Mouse (Mus musculus) megakaryocyte progenitor cell, adult 5-6 weeks (primary cell): Measurements from ENCODE around the gene Myh9. TPM values are rescaled to one million over a fixed set of nuclear protein-coding genes. Genes with fewer than 3 reads are reported as not detected.

ENCODE experiments used
- ATAC-seq: replicated peaks from 2 replicates; pipeline ENCODE4 v1.8.0; 2016; ENCODE audit warnings: mild to moderate bottlenecking, moderate TSS enrichment, inconsistent platforms; ENCODE audit not compliant: poor library complexity
- total RNA-seq, 2 experiments: library from RNA; stranded (forward) in 1 of 2; stranded (reverse) in 1 of 2; fragments of 157-497, 149-512 nt in 1 of 2; fragments of 200-1000 nt in 1 of 2; gene quantifications; 2 replicates each; pipeline versions ENCODE4 v1.2.3 to v1.2.4; 2015 to 2017

Gene Myh9
- total RNA-seq, 2 experiments from 2014 or later = 191 to 238 TPM

DNA sequence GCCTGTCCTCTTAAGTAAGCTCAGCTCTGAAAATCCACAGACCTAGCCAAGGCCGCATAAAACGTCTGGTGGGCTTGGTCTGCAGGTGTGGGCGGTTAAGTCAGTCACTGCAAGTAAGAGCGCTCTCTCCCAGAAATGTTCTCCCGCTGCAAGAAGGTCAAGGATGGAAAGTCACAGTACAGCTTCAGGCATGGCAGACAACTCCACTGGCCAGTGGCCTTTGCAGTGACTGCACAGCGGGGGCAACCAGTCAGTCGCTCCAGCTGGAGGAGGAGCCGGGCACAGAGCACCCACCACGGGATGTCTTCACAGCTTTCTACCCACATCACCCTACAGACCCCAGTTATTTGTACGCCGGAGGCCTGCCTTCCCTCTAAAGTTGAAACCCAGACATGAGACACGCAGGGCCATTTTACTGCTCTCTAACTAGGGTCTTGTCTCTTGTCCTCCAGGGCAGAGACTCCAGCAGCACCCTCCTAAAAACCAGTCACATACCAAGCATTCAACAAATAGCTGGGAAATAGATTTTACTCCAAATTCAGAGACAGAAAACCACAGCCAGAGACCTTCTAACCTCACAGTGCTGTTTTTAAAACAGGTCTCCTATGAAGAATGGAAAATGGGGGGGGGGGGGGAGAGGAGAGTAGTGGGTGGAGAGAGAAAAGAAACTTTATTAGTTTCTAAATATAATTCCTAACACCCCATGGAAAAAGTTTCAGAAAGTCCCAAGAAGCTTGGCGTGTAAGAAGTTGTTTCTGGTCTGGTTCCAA lies 47.7 kb downstream of the Myh9 start:
- no peak for ATAC-seq

DNA sequence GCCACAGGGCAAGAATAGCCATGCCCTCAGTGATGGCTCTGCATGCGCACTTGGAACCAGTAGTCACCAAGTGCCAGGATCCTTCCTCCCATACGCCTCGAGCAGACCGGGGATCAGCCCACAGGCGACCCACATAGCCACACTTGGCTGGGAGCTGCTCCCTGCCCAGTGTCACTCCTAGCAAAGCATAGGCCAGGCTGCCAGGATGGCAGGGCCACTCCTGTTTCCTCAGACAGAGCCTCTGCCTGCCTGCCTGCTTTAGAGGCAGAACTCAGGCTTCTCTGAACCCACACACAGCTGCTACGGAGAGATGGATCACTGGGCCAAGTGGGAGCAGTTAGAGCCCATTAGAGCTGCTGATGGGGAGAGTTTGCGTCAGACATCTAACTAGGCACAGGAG lies 48.4 kb downstream of the Myh9 start:
- no peak for ATAC-seq

DNA sequence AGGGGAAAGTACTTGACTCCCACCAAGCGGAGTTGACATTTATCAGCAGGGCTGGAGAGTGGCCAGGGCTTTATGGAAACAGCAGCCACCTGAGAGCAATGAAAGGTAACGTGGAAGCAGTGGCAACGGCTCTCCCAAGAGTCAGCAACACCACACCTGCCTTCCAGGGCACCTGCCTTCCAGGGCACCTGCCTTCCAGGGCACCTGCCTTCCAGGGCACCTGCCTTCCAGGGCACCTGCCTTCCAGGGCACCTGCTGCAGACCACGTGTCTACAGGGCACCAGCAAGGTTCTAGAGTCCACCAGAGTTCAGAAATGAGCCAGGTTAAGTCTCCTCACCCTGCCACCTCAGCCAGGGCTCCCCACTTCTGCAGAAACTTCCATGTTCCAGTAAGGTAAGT lies 48.9 kb downstream of the Myh9 start:
- ATAC-seq = no peak

DNA sequence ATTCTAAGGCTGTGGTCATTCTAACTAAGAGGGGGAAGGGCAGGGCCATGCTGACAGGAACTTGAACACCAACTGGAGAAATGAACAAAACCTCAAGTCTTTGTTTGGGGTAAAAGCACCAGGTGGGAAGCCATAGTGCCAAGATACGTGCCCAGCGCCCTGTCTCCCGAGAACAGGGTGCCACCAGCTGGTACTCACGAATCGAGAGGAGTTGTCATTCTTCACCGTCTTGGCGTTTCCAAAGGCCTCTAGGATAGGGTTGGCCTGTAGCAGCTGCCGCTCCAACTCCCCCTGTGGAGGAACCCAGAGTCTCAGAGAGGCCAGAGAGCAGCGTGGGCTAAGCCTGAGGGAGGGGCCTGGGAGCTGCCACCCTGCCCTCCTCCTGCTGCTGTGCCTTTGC lies 49.9 kb downstream of the Myh9 start:
- ATAC-seq = no peak

DNA sequence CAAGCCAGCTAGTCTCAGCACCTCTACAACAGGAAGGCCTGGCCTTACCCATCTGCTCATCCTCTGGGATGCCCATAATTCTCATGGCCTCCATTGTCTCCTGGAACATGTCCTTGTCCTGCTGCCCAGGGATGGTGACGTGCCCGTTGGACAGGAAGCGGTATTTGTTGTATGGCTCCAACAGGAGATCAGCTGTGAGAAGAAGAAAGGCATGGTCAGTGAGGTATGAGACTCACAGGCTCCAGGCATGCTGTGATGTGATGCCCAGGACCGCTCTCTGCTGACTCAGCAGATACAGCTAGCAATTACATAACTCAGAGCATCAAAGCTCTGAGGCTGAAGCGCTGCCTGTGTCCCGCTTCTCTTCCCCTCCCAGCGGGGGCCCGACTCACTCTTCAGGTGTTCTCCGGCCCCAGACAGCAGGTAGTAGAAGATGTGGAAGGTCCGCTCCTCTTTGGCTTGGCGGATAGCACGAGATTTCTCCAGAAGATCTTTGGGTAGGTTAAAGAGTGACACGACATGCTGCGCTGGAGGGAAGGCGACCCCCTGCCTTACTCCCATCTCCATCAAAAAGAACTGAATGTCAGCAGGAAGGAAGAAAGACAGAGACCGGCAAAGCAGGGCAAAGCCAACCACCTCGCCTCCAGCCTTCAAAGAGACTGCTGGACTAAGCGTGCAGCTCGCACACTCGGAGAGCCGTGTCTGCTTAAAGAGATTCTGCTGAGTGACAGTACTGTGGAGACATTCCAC lies 51.1 kb downstream of the Myh9 start:
- no peak for ATAC-seq

DNA sequence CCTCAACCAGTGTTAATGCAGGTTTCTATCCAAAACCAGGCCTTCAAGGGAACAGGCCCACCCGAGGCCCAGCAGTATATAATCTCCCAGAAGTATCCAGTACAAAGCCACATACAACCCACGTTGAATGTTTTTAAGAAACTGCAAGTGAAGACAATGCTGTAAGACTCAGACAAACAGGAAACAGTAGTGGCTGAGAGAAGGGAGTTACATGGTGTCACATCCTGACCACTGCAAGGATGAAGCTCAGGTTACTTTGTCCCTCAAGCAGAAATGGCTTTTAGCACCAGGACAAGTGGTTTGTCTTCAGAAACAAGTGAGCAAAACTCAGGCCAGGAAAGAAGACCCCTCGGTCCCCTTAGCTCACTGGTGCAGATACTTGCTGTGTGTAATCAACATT lies 52.8 kb downstream of the Myh9 start:
- no peak for ATAC-seq

DNA sequence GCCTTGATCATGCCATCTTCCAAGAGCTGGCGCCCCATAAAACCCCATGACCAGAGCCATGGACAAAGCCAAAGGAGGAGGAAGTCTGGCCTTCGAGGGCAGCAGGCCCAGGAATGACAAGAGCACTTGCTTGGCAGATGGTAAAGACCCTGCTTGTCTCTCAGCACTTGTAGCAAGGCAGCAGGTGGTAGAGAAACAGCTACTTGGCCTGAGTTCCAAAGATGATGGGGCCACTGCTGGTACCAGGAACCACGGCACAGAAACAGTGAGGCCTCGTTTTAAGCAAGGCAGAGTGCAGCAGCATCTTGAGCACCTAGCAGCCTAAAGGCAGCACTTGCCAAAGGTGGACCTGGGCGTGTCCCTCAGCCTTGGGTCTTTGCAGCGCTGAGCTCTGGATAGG lies 53.6 kb downstream of the Myh9 start:
- no peak for ATAC-seq

DNA sequence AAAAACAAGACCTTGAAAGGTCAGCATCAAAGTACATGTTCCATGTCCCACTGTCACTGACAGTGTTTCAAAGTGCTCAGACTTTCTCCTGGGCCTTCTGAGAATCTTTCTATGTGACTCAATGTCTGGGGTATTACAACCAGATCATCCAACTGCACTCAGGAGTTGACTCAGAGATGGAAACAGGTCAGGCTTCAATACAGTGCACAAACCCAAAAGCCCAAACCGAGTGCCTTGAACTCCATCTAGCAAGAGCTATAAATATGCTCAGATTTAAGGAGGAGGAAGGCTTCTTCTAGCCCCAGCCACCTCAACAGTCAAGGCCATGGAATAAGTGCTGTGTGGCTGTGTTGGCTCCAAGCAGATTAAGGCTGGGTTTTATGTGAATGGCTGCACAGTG lies 56.2 kb downstream of the Myh9 start:
- ATAC-seq = no peak

DNA sequence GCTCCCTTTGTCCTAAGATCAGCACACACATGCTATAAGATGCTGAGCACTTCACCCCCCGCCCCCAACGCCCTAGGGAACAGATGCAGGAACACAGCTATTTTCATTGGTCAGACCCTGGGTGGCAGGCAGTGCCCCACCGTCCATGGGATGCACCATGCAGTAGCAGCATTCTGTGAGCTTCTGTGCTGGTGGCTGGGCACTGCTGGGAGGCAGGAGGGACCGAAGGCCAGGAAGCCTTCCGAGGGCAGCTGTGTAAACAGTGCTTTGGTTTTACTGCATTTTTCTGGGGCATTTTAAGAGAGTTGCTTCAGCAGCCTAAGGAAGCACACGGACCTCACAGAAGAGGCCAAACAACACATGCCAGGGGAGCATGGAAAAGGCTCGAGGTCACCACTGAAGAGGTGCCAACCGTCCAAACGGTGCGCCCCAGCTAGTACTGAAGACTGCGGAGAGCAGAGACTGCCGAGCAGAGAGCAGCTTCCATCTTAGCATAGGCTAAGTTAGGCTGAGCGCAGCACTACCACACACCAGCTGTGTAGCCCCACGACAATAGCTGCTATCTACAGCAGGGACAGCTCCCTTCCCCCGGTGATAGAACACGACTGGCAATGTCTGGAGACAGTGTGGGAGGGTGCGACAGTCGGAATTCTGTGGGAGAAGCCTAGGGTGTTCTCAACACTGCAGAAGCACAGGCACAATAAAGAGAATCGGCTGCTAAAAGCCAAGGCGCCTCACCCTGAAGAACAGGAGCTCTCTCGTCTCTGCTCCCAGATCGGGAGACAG lies 57.7 kb downstream of the Myh9 start:
- no peak for ATAC-seq

DNA sequence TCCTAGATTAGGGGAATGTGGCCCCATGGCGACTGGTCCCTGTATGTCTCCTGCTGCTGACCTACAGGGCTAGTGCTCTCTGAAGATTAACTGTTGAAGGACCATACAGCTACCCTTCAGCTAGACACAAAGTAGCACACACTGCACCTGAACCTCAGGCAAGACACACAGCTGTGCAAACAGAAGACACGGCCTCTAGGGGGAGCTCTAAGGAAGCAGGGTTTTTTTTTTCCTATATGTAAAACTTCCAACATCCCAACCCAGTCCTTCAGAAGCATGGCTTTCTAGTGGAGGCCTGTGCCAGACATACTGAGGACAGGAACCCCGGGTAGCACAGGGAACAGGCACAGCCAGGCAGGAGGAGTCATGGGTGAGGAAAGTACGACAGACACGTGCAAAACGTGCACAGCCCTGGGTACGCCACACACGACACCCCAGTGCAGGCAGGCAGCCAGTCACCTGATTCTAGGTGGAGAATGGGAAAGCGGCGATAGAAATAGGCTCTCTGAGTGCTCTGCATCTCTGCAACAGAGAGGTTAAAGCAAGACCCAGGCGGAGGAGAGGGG lies 59.4 kb downstream of the Myh9 start:
- ATAC-seq = peak; percentile 58; the same call in 1 of the 2 replicates

DNA sequence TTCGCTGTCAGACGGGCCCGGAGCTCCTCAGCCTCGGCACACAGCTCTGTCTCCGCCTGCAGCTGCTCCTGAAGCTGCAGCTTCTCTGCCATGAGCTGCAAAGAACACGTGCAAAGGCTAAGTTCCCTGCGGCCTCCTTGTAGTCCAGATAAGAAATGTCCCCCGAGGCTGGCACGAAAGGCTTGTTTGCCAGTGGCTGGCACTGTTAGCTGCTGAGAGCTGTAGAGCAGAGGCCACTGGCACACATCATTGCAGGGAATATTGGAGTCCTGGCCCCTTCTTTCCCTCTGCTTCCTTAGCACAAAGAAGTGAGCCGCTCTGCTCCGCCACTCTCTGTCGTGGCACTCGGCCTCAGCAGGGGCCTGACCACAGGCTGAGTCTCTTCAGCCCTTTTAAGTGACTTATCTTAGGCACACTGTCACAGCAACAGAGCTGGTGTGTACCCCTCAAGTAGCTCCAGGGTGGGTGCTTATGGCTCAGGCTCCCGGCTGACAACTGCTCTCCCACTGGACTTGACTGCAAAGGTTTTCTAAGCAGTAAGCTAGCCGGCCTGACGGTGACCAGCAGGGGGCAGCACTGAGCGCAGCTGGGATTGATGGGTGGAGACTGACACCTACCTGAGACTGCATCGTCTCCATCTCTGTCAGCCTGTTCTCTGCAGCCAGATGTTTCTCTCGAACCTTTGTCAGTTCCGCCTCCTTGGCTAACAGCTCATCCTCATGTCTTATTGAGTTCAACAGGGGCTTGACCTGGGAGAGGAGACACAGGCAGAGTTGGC lies 66.6 kb downstream of the Myh9 start:
- ATAC-seq = peak; percentile 53

DNA sequence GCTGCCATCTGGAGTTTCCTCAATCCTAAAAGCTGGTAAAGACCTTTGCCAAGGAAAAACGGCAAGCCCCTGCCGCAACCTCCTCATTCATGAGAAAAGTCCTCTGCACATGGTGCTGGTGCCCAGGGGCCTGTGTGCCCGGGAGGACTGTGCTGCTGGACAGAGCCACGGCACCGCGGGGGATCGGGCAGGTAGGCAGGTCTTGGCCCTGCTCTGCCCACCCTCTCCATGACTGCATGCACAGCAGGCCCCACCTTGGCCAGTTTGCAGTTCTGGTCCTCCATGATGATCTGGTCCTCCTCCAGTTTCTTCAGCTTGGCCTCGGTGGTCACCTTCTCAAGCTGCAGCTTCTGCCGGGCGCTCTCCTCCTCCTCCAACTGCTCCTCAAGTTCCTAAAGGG lies 67.7 kb downstream of the Myh9 start:
- no peak for ATAC-seq

DNA sequence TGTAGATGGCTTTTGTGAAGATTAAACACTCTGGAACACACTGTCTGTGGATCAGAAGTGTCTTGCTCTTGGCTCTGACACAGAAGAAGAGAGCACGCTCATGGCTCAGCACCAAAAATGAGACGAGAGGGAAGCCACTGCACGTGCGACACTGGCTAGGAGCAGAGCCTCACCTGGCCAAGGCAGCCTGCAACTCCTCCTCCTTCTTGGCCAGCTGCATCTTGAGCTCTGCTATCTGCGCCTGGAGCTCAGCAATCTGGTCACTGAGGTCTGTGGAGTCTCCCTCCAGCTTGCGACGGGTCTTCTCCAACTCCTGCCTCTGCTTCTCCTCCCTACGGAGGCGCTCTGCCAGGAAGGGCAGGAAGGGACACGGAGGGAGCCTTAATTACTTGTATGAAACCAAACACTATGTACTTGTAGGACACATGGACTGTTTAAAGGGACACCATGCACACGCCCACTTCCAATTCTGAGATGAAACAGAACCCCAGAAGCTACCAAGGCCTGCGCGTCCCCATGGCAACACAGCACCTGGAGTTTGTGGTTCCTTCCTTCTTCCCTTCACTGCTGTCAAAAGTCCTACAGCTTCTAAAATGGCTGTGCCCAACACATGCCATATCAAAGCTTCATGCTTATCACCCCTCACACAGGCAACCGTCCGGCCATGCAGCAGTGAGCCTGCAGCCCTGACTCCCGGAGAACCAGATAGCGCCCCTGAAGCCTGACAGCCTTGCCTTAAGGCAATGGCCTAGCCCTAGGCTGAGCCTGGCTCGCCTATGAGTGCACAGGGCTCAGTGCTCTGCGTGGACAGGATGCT lies 68.7 kb downstream of the Myh9 start:
- ATAC-seq = peak; percentile 91

DNA sequence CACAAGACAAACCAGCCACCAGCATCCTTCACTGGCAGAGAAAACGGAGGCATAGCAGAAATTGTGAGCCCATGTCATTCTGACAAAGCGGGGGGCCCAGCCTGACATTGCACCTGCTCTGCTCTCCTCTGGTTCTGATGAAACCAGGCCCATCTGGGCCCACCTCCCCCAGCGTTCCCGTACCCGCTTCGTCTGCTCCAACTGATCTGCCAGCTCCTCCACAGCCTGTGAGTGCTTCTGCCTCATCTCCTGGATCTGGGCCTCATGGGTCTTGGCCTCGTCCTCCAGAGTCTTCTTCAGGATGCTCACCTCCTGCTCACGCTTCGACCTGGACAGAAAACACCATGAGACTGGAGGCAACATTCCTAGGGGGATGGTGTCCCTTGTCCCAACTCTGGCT lies 71.0 kb downstream of the Myh9 start:
- no peak for ATAC-seq

DNA sequence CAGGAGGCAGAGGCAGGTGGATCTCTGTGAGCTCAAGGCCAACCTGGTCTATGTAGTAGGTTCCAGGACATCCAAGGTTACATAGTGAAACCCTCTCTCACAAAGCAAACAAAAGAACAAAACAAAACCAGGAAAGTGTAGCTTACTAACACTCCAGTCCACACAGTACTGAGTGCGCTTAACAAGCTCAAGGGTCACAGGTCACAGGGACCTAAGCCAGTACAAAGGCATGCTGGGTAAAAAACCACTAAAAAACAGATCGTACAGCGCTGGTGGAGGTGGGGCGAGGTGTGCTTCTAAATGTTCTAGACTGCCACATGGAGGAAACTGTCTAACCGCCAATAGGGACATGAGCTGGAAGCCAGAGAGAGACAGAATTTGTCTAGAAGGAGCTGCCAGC lies 71.6 kb downstream of the Myh9 start:
- no peak for ATAC-seq

DNA sequence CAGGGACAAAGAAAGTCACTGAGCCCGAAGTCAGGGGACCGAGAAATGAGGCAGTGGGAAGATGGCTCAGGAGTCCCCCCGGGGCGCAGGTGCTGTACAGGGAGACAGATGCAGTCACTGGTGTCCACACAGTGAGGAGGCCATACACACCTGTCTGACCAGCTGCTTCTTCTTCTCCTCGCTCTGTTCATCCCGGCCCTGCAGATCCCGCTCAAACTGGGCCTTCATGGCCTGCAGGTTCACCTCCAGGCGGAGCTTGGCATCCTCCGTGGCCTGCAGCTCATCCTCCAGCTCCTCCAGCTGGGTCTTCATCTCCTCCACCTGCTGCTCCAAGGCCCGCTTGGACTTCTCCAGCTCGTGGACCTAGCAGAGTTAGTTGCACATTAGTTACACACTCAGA lies 75.0 kb downstream of the Myh9 start:
- no peak for ATAC-seq

DNA sequence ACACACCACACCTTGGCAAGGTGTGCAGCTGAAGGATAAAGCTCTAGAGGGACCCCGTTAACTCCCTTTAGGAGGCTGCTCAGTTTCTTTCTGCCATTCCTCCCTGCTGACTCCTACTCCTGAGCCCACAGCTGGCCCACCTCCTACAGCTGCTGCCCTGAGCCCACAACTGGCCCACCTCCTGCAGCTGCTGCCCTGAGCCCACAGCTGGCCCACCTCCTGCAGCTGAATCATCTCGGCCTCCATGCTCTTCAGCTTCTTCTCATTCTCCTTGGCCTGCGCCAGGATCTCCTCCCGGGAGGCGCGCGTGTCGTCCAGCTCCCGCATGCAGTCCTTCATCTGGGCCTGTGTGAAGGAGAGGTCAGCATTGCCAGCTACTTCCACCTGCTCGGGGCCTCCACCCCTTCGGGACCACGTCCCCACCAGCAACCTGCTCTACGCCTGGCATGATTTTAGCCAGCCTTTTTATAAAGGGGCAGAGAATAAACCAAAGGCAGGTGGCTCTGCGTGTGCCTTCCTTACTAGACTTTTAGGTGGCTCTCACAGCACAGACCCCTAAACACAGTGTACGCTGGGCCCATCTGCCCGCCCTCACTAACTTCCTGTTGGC lies 76.4 kb downstream of the Myh9 start:
- ATAC-seq = no peak

DNA sequence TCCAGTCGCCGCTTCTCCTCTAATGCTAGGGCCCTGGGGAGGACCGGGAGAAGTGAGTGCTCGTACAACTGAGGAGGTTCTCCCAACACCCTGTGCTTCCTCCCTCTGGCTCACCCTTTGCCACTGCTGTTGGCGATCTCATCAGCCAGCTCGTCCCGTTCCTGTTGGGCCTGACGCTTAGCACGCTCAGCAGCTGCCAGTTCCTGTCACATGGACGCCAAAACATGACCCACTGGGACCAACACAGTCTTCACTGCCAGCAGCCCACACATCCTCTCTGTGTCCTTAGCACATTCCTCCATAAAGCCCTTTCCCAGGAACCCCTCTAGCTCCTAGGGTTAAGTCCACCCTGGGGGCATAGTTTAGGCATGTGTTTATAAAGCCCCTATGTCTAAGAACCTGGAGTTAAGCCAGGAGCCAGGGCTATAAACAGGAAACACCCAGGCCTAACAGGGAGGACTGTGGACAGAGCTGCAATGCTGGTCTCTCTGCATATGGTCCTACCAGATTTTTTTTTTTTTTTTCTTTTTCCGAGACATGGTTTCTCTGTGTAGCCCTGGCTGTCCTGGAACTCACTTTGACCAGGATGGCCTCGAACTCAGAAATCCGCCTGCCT lies 77.5 kb downstream of the Myh9 start:
- no peak for ATAC-seq

DNA sequence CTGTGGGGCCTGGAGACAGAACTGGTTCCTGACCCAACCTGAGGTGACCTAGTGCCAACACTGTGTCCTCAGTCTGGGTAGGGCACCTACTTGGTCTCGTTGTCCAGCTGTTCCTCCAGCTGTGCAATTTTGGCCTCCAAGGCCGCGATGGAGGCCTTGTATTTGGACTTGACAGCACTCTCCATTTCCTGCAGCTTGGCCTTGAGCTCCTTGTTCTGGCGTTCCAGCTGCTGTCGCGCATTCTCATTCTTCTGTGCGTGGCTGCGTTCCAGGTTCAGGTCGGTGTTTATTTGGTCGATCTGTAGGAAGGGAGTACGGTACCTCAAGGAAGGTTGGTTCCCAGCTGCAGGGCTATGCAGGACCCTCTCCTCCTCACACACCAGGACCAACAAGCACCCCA lies 78.3 kb downstream of the Myh9 start:
- ATAC-seq = no peak
